In the genomic region with DNA sequence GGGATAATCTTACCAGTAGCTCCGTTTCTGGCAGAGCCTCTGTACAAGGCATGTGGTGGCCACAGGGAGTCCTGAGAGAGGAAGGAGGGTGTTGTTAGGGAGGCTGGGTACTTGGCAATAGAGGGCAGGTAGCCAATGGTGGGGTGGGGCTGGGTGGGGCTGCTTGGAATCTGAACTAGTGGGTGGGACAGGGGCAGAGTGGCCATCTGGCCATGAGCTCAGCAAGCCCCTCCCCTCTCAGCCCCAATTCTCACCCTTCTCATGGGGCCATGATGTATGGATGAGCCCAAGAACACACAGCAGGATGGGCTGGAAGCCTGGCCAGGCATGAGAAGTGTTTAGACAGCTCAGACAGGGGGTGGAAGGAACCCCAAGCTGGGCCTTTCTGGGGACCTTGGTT, we compare ENCODE assay signal across 2 mouse cellular contexts.
TF ChIP-seq lines count a peak whose summit lies in the region.

No protein-coding gene starts in this region.

TF ChIP-seq in CH12.LX, 34 proteins besides CTCF, POLR2A, EP300 and RAD21:
- TF ChIP-seq GABPA (IDR thresholded peaks at IDR 0.05; ENCODE audit: insufficient replicate concordance, low read depth, low read length) (no peak), MAFK (IDR thresholded peaks at IDR 0.05; ENCODE audit: insufficient replicate concordance, low read length) (no peak), MYC (IDR thresholded peaks at IDR 0.05; ENCODE audit: low read depth, low read length) (no peak), TCF12 (IDR thresholded peaks at IDR 0.05; ENCODE audit: low read depth, low read length) (0 out of 2 replicates have a peak, but pooled peaks have one; percentile 8), SMC3 (IDR thresholded peaks at IDR 0.05; ENCODE audit: low read depth, low read length) (no peak), MEF2A (IDR thresholded peaks at IDR 0.05; ENCODE audit: borderline replicate concordance, low read depth, low read length) (no peak)
TF ChIP-seq in CH12.LX: peak in this region for 1.

TF ChIP-seq in myocyte, 11 proteins besides CTCF, POLR2A, EP300 and RAD21:
- TF ChIP-seq TCF3 (IDR thresholded peaks at IDR 0.05; ENCODE audit: insufficient read length, low read depth) (no peak), MYOG (IDR thresholded peaks at IDR 0.05; ENCODE audit: control insufficient read depth in 1 of 3, insufficient read depth in 1 of 3, insufficient read length in 2 of 3, low read depth in 2 of 3) (peak in 1 of 3 experiments; percentile 63), CEBPB (IDR thresholded peaks at IDR 0.05; ENCODE audit: insufficient read depth, poor library complexity, severe bottlenecking) (no peak), MAX (IDR thresholded peaks at IDR 0.05; ENCODE audit: low read depth) (no peak), MYOD1 (IDR thresholded peaks at IDR 0.05; ENCODE audit: control insufficient read depth in 1 of 3, insufficient read length in 2 of 3, low read depth in 2 of 3) (no peak), TCF12 (IDR thresholded peaks at IDR 0.05; ENCODE audit: insufficient read depth, poor library complexity, severe bottlenecking) (no peak), POLR2AphosphoS2 (IDR thresholded peaks at IDR 0.05; ENCODE audit: insufficient read length, low read depth) (no peak)
